Mouse (Mus musculus) brain, embryonic 14.5 days (tissue): ENCODE measurements around the gene S1pr3. TPM values are rescaled to one million over a fixed set of nuclear protein-coding genes. Genes with fewer than 3 reads are reported as not detected.
A peak's percentile ranks its signal among the peaks of the same experiment; 100 is the strongest.

Experiments
- DNase-seq: peaks from one replicate; pipeline ENCODE4 v3.0.0-alpha.2; 2011; ENCODE audit warnings: low read depth
- CTCF ChIP-seq: fragments of 200-500 bp; IDR thresholded peaks from 2 replicates; pipeline ENCODE4 v1.5.1; 2012; ENCODE audit warnings: inconsistent platforms, mild to moderate bottlenecking, moderate library complexity, borderline replicate concordance; ENCODE audit not compliant: insufficient read depth, insufficient read length; ENCODE audit errors: extremely low read depth
- POLR2A ChIP-seq: fragments of 200-500 bp; IDR thresholded peaks from 2 replicates; pipeline ENCODE4 v1.6.1; 2012; ENCODE audit warnings: mild to moderate bottlenecking, inconsistent platforms, borderline replicate concordance; ENCODE audit not compliant: poor library complexity, insufficient read depth, insufficient read length, severe bottlenecking; ENCODE audit errors: extremely low read depth
- polyA plus RNA-seq: library from polyadenylated mRNA; depleted of rRNA; stranded (reverse); fragments of >200 nt; gene quantifications from 2 replicates; pipeline ENCODE4 v1.2.3, GENCODE M21; 2012

S1pr3 gene
- polyA plus RNA-seq, 1 experiment = 12.8 TPM

- no peak for DNase-seq
- no peak for TF ChIP-seq CTCF
- TF ChIP-seq POLR2A = no peak
Measured at GRCm38 (mm10) chr13:51409936-51410481, 1.6 kb downstream of the S1pr3 start.

GRCm38 (mm10) chr13:51411243-51411642 is 2.8 kb downstream of the S1pr3 start:
- no peak for DNase-seq
- no peak for TF ChIP-seq CTCF
- no peak for TF ChIP-seq POLR2A

- TF ChIP-seq POLR2A = no peak
- no peak for TF ChIP-seq CTCF
- no peak for DNase-seq
Measured at GRCm38 (mm10) chr13:51411696-51412430, 3.4 kb downstream of the S1pr3 start.

- no peak for DNase-seq
- TF ChIP-seq POLR2A (no peak), CTCF (peak; percentile 16; the same call in 1 of the 2 replicates)
Measured at GRCm38 (mm10) chr13:51413461-51413860, 5.0 kb downstream of the S1pr3 start.

GRCm38 (mm10) chr13:51416727-51417126 is 8.3 kb downstream of the S1pr3 start:
- no peak for DNase-seq
- no peak for TF ChIP-seq POLR2A
- TF ChIP-seq CTCF = no peak

GRCm38 (mm10) chr13:51417796-51418195 is 9.4 kb downstream of the S1pr3 start:
- no peak for TF ChIP-seq CTCF
- peak; percentile 25 for DNase-seq

- DNase-seq = peak; percentile 98
- TF ChIP-seq POLR2A = no peak
- peak; percentile 89 for TF ChIP-seq CTCF
Measured at GRCm38 (mm10) chr13:51418268-51418941, 10.0 kb downstream of the S1pr3 start.

- no peak for DNase-seq
- TF ChIP-seq POLR2A = no peak
- no peak for TF ChIP-seq CTCF
Measured at GRCm38 (mm10) chr13:51418942-51419451, 10.6 kb downstream of the S1pr3 start.

- TF ChIP-seq POLR2A = no peak
- no peak for TF ChIP-seq CTCF
- DNase-seq = no peak
Measured at GRCm38 (mm10) chr13:51419501-51419900, 11.1 kb downstream of the S1pr3 start.

- no peak for TF ChIP-seq CTCF
- no peak for DNase-seq
Measured at GRCm38 (mm10) chr13:51420861-51421260, 12.4 kb downstream of the S1pr3 start.

- DNase-seq = no peak
- TF ChIP-seq POLR2A = no peak
- TF ChIP-seq CTCF = no peak
Measured at GRCm38 (mm10) chr13:51423647-51424046, 15.2 kb downstream of the S1pr3 start.
